8 mouse cellular contexts compared by ENCODE assay signal in genomic region chr1:22604329-22605044, GRCm38 (mm10).
A peak's percentile ranks its signal among the peaks of the same experiment; 100 is the strongest.
DNase-seq lines count a peak whose midpoint lies in the region; ATAC-seq lines count a peak whose summit lies in the region.

No protein-coding gene starts in this region.

- no peak overlapping the region for H3K27ac ChIP-seq in hindbrain, embryonic 12.5 days

- no peaks in the 10 kb centered on the region for H3K9me3 ChIP-seq in hindbrain, embryonic 12.5 days (replicated peaks)

- H3K27me3 ChIP-seq in hindbrain, embryonic 12.5 days: no peaks in the 10 kb centered on the region

- DNase-seq in kidney, adult 9 months: peak; percentile 5
- no peak for DNase-seq in kidney, adult 8-10 months
- DNase-seq in 3134 (ENCODE audit: extremely low read depth, insufficient read length, low spot score): peak; percentile 5
- peak; percentile 11 for DNase-seq in 416B (ENCODE audit: low read depth)
- DNase-seq in yolk sac, embryonic 10.5 days (ENCODE audit: low spot score): no peak
- no peak for DNase-seq in urinary bladder, adult 2 months (ENCODE audit: low spot score)
- no peak for DNase-seq in ovary, postnatal 10 days (ENCODE audit: low spot score)

- H3K9ac ChIP-seq in hindbrain, embryonic 12.5 days: no peak overlapping the region

- no peak overlapping the region for H3K4me2 ChIP-seq in hindbrain, embryonic 12.5 days (replicated peaks)

- H3K36me3 ChIP-seq in hindbrain, embryonic 12.5 days: no peaks in the 10 kb centered on the region

- WGBS in hindbrain, embryonic 12.5 days: 73% methylated on average over 18 of the region's 18 CpGs

- H3K4me1 ChIP-seq in hindbrain, embryonic 12.5 days: no peaks in the 10 kb centered on the region

- ATAC-seq in hindbrain, embryonic 12.5 days (ENCODE audit: low FRiP score): 0 out of 2 replicates have a peak, but pooled peaks have one; percentile 19

- H3K4me3 ChIP-seq in hindbrain, embryonic 12.5 days: no peak overlapping the region

Comparison
In these comparisons a context has a peak if more than half of its experiments do, and no peak if none do; other contexts are left out.
1. DNase-seq: peak in kidney, adult 9 months (single experiment), 3134 (single experiment) and 416B (single experiment); none in kidney, adult 8-10 months (0 of 2), yolk sac, embryonic 10.5 days (single experiment), urinary bladder, adult 2 months (single experiment) and ovary, postnatal 10 days (single experiment).